Mouse (Mus musculus) heart, adult 11 months (tissue): ENCODE results near the gene Khdrbs1.

Experiments
- DNase-seq: peaks from one replicate; pipeline ENCODE4 v3.0.0; 2022

Gene Khdrbs1

GRCm38 (mm10) chr4:129672083-129672877 is 69.8 kb downstream of the Khdrbs1 start, which contains the start of gene Kpna6:
Gene Kpna6 (minus strand): TSS chr4:129672767.
- DNase-seq: peak; percentile 99

GRCm38 (mm10) chr4:129671491-129672082 is 70.5 kb downstream of the Khdrbs1 start:
- DNase-seq: peak; percentile 96

DNA sequence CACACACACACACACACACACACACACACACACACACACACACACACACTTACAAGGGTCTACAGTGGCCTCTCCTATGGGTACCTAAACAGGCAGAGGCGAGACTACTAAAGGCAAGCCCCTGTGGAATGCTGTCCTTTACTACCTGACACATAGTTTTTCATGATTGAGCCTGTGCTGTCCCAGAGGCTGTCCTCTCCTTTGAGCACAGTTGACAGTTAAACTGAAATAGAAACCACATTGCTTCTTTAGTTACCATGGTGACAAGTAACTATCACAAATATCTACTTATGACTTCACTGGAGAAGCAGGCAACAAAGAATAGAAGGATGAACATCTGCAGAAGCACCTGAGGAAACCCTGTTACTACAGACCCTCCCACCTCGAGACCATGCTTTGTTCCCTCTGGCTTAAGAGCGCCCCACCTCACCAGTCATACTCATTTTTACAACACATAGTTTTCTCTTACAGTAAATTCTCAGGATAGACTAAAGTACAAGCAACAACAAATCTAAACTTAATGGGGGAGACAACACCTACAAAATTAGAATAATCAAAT is 79.8 kb downstream of the Khdrbs1 start:
- no peak for DNase-seq

GRCm38 (mm10) chr4:129661584-129661983 is 80.5 kb downstream of the Khdrbs1 start:
- no peak for DNase-seq

DNA sequence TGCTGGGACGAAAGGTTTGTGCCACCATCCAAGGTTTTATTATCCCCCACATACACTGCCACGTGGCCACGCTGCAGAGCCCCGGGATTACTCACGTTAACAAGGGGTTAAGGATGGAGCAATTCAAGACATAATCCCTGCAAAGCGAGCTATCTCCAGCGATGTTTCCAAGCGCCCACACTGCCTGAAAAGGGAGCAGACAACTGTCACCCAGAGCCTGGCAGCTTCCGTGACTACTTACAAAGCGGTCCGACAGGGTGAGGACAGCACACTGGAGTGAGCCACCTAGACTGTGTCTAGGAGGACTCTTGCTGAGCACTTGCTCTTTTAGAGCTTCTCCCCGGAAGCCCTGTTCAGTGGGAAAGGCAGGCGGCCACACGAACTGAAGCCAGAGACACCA is 87.3 kb downstream of the Khdrbs1 start:
- no peak for DNase-seq
